Mouse (Mus musculus) liver, embryonic 14.5 days (tissue): ENCODE measurements at regions not wholly inside any gene's neighbourhood (a gene's known extent, or its start where the extent isn't known, plus 50 kb on each side); places are given as distances from the start of the nearest gene placed in this dataset.

Experiments
- CTCF ChIP-seq: IDR thresholded peaks from 2 replicates; pipeline ENCODE4 v1.5.1; 2016; ENCODE audit warnings: antibody characterized with exemption, low read depth, control low read depth
- EP300 ChIP-seq: IDR thresholded peaks from 2 replicates; pipeline ENCODE4 v1.6.1; 2016; ENCODE audit warnings: antibody characterized with exemption, low read depth

- TF ChIP-seq EP300 (no peak), CTCF (no peak)
These were observed 205.3 kb upstream of the Mast4 start for GRCm38 (mm10) chr13:103539577-103539976.
